Mouse (Mus musculus) bone marrow, adult 2 months (tissue): ENCODE measurements around the gene Omp.

ENCODE experiments used
- CTCF ChIP-seq: fragments of 200-500 bp; IDR thresholded peaks from 2 replicates; pipeline ENCODE4 v1.5.1; 2011; ENCODE audit warnings: low read length, control low read depth; ENCODE audit not compliant: control insufficient read depth, insufficient read depth
- POLR2A ChIP-seq: fragments of 200-500 bp; IDR thresholded peaks from 2 replicates; pipeline ENCODE4 v1.6.1; 2011; ENCODE audit warnings: low read depth, mild to moderate bottlenecking, control low read depth, low read length, borderline replicate concordance; ENCODE audit not compliant: control insufficient read depth

GRCm38 (mm10) chr7:98163700-98164099 lies 18.4 kb upstream of the Omp start:
- no peak for TF ChIP-seq POLR2A
- no peak for TF ChIP-seq CTCF
